Mouse (Mus musculus): ENCODE measurements around the gene Slc38a2.

DNA sequence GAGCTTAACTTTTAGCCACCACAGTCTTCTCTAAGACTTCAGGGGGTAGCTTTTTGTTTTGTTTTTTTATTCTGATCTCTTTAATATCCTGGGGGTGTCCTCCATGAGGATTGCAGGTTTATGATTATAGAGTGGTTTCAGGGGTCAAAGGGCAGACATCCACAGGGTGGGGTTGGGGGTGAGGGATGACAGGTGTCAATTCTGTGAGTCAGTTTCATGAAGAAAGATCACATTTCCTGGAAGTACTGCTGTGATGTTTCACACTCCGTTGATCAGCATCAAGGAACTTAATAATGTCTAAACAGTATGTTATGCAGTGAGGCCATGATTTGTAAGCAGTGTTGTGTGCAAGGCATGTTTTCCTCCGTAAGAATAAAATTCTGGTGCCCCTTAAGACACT lies 8.4 kb upstream of the Slc38a2 start:
- no peak for TF ChIP-seq POLR2A (IDR thresholded peaks at IDR 0.05; ENCODE audit: borderline replicate concordance, low read depth, low read length)
- TF ChIP-seq CTCF (IDR thresholded peaks at IDR 0.05; ENCODE audit: low read depth, low read length) = no peak
